Mouse (Mus musculus): ENCODE data around the gene Heatr5b. TPM values are rescaled to one million over a fixed set of nuclear protein-coding genes. Genes with fewer than 3 reads are reported as not detected.

The Heatr5b gene
- polyA plus RNA-seq, 1 experiment from 2014 or later, result 7.2 TPM

GRCm38 (mm10) chr17:78735731-78736472, 99.3 kb downstream of the Heatr5b start:
- Histone ChIP-seq H3K4me2 (ENCODE audit: low read length) (peak overlapping the region; percentile 85), H3K36me3 (ENCODE audit: insufficient read depth, low read length) (no peaks in the 10 kb centered on the region), H3K9me3 (replicated peaks; ENCODE audit: low read length) (no peaks in the 10 kb centered on the region), H3K9ac (ENCODE audit: low read depth, low read length) (peak overlapping the region; percentile 93), H3K4me1 (replicated peaks; ENCODE audit: insufficient read depth, low read length) (0 out of 2 replicates have a peak, but pooled peaks cover 7% of the 10 kb centered on the region), H3K27me3 (ENCODE audit: insufficient read depth, low read length) (no peaks in the 10 kb centered on the region), H3K4me3 (replicated peaks; ENCODE audit: low read depth, low read length) (peak overlapping the region; percentile 93), H3K27ac (peak overlapping the region; percentile 92)
- DNase-seq (ENCODE audit: low spot score) (peak; percentile 70), ATAC-seq (replicated peaks; ENCODE audit: low FRiP score, low read depth) (peak; percentile 83)
- no peak for TF ChIP-seq CTCF (IDR thresholded peaks at IDR 0.05; ENCODE audit: low read depth)
- under 1% methylated on average over 27 of the region's 39 CpGs for WGBS

GRCm38 (mm10) chr17:78734806-78735205, 100.4 kb downstream of the Heatr5b start:
- Histone ChIP-seq H3K27me3 (ENCODE audit: insufficient read depth, low read length) (no peaks in the 10 kb centered on the region), H3K27ac (no peak overlapping the region), H3K4me2 (ENCODE audit: low read length) (peak overlapping the region; percentile 85), H3K9ac (ENCODE audit: low read depth, low read length) (no peak overlapping the region), H3K4me1 (replicated peaks; ENCODE audit: insufficient read depth, low read length) (0 out of 2 replicates have a peak, but pooled peaks cover 7% of the 10 kb centered on the region), H3K9me3 (replicated peaks; ENCODE audit: low read length) (no peaks in the 10 kb centered on the region), H3K36me3 (ENCODE audit: insufficient read depth, low read length) (no peaks in the 10 kb centered on the region), H3K4me3 (replicated peaks; ENCODE audit: low read depth, low read length) (no peak overlapping the region)
- no peak for ATAC-seq (replicated peaks; ENCODE audit: low FRiP score, low read depth)
- WGBS, result 69% methylated on average over 10 of the region's 10 CpGs
- no peak for TF ChIP-seq CTCF (IDR thresholded peaks at IDR 0.05; ENCODE audit: low read depth)
- DNase-seq (ENCODE audit: low spot score), result no peak

GRCm38 (mm10) chr17:78732056-78732455, 103.1 kb downstream of the Heatr5b start:
- ATAC-seq (replicated peaks; ENCODE audit: low FRiP score, low read depth), result no peak
- H3K27ac ChIP-seq, result no peak overlapping the region
- H3K36me3 ChIP-seq (ENCODE audit: insufficient read depth, low read length), result no peaks in the 10 kb centered on the region
- TF ChIP-seq CTCF (IDR thresholded peaks at IDR 0.05; ENCODE audit: low read depth), result no peak
- H3K4me2 ChIP-seq (ENCODE audit: low read length), result no peak overlapping the region
- H3K4me3 ChIP-seq (replicated peaks; ENCODE audit: low read depth, low read length), result no peak overlapping the region
- no peak overlapping the region for H3K9ac ChIP-seq (ENCODE audit: low read depth, low read length)
- 59% methylated on average over 1 of the region's 1 CpGs for WGBS
- DNase-seq (ENCODE audit: low spot score), result no peak
- no peaks in the 10 kb centered on the region for H3K9me3 ChIP-seq (replicated peaks; ENCODE audit: low read length)
- H3K4me1 ChIP-seq (replicated peaks; ENCODE audit: insufficient read depth, low read length), result 0 out of 2 replicates have a peak, but pooled peaks cover 7% of the 10 kb centered on the region
- no peaks in the 10 kb centered on the region for H3K27me3 ChIP-seq (ENCODE audit: insufficient read depth, low read length)

- peak overlapping the region; percentile 11; the same call in 1 of the 2 replicates for H3K4me2 ChIP-seq (ENCODE audit: low read length)
- ATAC-seq (replicated peaks; ENCODE audit: low FRiP score, low read depth), result peak; percentile 52; the same call in 1 of the 2 replicates
- H3K27ac ChIP-seq, result no peak overlapping the region
- 0 out of 2 replicates have a peak, but pooled peaks cover 2% of the 10 kb centered on the region for H3K4me1 ChIP-seq (replicated peaks; ENCODE audit: insufficient read depth, low read length)
- WGBS, result 58% methylated on average over 14 of the region's 14 CpGs
- H3K9ac ChIP-seq (ENCODE audit: low read depth, low read length), result no peak overlapping the region
- DNase-seq (ENCODE audit: low spot score), result peak; percentile 62
- H3K4me3 ChIP-seq (replicated peaks; ENCODE audit: low read depth, low read length), result no peak overlapping the region
- no peak for TF ChIP-seq CTCF (IDR thresholded peaks at IDR 0.05; ENCODE audit: low read depth)
- no peaks in the 10 kb centered on the region for H3K9me3 ChIP-seq (replicated peaks; ENCODE audit: low read length)
- no peaks in the 10 kb centered on the region for H3K36me3 ChIP-seq (ENCODE audit: insufficient read depth, low read length)
- no peaks in the 10 kb centered on the region for H3K27me3 ChIP-seq (ENCODE audit: insufficient read depth, low read length)
Observed at GRCm38 (mm10) chr17:78726746-78727449, 108.3 kb downstream of the Heatr5b start.

GRCm38 (mm10) chr17:78724461-78725055, 110.6 kb downstream of the Heatr5b start:
- no peak for ATAC-seq (replicated peaks; ENCODE audit: low FRiP score, low read depth)
- TF ChIP-seq CTCF (IDR thresholded peaks at IDR 0.05; ENCODE audit: low read depth), result no peak

GRCm38 (mm10) chr17:78721690-78722089, 113.5 kb downstream of the Heatr5b start:
- no peaks in the 10 kb centered on the region for H3K9me3 ChIP-seq (replicated peaks; ENCODE audit: low read length)
- DNase-seq (ENCODE audit: low spot score) (no peak), ATAC-seq (replicated peaks; ENCODE audit: low FRiP score, low read depth) (no peak)
- no peak overlapping the region for H3K27ac ChIP-seq
- no peak for TF ChIP-seq CTCF (IDR thresholded peaks at IDR 0.05; ENCODE audit: low read depth)
- no peak overlapping the region for H3K4me2 ChIP-seq (ENCODE audit: low read length)
- H3K36me3 ChIP-seq (ENCODE audit: insufficient read depth, low read length), result no peaks in the 10 kb centered on the region; the same call in 1 of the 2 replicates
- WGBS, result 78% methylated on average over 7 of the region's 7 CpGs
- no peak overlapping the region for H3K4me3 ChIP-seq (replicated peaks; ENCODE audit: low read depth, low read length)
- H3K4me1 ChIP-seq (replicated peaks; ENCODE audit: insufficient read depth, low read length), result no peaks in the 10 kb centered on the region
- H3K9ac ChIP-seq (ENCODE audit: low read depth, low read length), result no peak overlapping the region
- no peaks in the 10 kb centered on the region for H3K27me3 ChIP-seq (ENCODE audit: insufficient read depth, low read length)

More at GRCm38 (mm10) chr17:78724461-78725055, 110.6 kb downstream of the Heatr5b start:
- Histone ChIP-seq H3K27ac (0 out of 2 replicates have a peak overlapping the region, but pooled peaks have one; percentile 37), H3K4me2 (ENCODE audit: low read length) (no peak overlapping the region), H3K27me3 (ENCODE audit: insufficient read depth, low read length) (no peaks in the 10 kb centered on the region), H3K4me3 (replicated peaks; ENCODE audit: low read depth, low read length) (no peak overlapping the region), H3K36me3 (ENCODE audit: insufficient read depth, low read length) (no peaks in the 10 kb centered on the region), H3K9ac (ENCODE audit: low read depth, low read length) (no peak overlapping the region), H3K9me3 (replicated peaks; ENCODE audit: low read length) (no peaks in the 10 kb centered on the region), H3K4me1 (replicated peaks; ENCODE audit: insufficient read depth, low read length) (no peaks in the 10 kb centered on the region)
- peak; percentile 66 for DNase-seq (ENCODE audit: low spot score)
- whole genome bisulfite sequencing, result 35% methylated on average over 6 of the region's 6 CpGs
